Mouse (Mus musculus) gonadal fat pad, adult 2 months (tissue): Measurements from ENCODE around the gene Vps35l. TPM values are rescaled to one million over a fixed set of nuclear protein-coding genes. Genes with fewer than 3 reads are reported as not detected.

Experiments used
- DNase-seq: peaks from one replicate; pipeline ENCODE4 v3.0.0-alpha.2; 2012; ENCODE audit warnings: low read depth
- polyA plus RNA-seq: library from polyadenylated mRNA; depleted of rRNA; stranded (reverse); fragments of >200 nt; gene quantifications from 2 replicates; pipeline ENCODE4 v1.2.3, GENCODE M21; 2012

Gene Vps35l
- polyA plus RNA-seq, 1 experiment = 53.7 TPM

DNA sequence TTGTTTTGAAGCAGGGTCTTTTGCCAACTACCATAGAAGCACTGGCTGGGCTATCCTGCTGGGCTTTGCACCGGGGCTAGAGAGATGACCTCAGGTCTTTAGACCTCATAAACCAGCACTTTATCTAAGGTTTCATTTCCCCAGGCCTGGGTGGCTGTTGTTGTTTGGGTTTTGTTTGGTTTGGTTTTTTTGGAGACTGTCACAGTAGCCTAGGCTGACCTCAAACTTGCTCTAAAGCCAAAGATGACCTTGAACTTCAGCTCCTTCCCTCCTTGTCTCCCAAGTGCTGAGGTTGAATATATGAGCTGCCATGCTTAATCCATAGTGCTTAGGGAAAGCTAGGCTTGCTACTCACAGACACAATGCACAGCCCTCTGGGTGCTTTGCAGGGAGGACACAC lies 79.6 kb downstream of the Vps35l start:
- DNase-seq = no peak

DNA sequence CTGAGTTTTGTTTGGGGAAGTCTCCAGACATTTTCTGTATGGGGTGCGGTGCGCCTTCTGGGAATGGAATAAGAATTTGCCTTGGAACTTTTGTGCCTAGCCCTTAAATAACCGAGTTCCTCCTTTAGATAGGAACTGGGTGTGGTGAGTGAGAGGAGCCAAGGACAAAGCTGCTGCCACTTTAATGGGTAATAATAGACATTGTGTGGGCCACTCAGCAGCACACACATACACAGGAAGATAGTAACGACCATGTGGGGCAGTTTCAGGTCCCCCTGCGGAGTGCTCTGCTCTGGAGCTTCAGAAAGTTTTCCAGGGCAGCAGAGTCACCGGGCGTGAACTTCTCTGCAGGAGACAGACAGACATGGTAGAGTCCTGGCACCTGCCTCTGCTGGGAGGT lies 81.3 kb downstream of the Vps35l start:
- DNase-seq = no peak

DNA sequence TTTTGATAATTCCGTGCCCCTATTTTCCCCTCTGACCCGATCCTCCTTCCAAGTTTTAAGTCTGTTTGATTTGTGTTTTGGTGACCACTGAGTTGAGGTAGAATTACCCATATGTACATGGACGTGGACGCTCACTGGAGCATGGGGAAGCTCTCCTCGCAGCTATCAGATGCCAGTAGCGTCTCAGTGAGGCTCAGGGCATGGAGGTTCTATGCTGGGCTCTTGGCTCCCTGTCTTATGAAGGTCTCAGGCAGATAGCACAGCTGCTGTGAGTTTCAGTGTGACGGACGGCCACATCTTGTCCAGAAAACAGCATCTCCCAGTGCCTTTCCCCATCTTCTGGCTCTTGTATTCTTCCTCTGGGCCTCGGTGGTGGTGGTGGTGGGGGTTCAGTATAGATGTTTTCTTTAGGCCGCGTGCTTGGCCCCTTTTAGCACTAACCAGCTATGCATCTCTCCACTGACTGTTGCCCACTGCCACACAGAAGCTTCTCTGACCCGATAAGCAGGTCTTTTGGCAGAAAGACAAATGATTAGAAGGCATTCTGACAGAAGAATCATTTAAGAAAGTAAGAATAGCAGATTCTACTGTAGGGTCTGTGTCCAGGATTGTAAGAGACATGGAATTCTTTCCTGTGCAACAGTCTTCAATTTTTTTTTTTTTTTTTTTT lies 82.0 kb downstream of the Vps35l start:
- no peak for DNase-seq

DNA sequence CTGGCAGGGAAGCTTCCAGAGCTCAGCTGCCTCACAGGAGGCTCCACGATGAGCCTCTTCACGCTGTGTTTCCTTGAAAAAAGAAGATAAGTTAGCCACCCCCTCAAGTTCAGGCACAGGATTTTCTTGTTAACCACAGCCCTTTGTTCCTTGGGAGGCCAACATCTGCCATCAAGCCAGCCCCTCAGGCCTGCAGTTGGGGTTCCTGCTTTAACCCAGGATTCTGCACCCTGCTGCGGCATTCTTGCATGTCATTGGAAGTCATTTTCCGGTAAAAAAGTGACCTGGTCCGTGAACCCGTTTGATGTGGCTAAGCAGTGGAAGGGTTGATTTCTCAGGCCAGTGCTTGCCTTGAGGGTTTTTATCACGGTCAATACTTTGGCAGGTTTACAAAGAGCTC lies 84.4 kb downstream of the Vps35l start:
- DNase-seq = no peak

DNA sequence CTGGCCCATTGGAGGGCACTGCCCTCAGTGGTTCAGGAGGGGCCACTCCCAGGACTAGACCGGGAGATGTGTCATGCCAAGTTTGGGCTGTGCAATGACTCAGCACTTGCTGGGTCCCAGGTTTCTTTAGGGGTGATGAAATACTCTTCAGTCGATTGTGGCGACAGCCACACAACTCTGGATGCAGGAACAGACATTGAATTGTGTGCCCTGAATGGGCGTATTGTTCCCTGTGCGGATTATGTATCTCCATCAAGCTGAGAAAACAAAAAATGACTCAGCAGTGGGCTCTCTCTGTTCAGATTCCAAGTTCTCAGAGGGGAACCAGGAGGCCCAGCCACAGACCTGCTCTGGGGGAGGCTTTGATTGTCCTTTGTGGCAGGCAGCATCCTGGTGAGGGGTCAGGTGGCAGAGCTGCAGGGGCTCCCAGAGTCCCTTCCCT lies 88.0 kb downstream of the Vps35l start:
- DNase-seq = no peak

DNA sequence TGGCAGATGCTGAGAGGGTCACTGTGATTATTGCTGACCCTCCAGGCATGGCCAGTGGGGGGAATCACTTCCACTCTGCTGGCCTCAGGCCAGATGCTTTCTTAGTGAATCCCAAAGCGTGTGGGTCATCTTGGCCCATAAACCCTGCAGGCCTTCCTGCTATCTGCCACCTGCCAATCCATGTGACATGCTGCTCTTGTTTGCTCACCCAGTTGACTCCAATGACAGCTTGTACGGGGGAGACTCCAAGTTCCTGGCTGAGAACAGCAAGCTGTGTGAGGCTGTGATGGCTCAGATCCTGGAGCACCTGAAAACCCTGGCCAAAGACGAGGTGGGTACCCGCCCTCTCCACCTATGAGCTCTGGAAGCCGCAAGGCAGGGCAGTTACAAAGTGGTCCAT lies 97.9 kb downstream of the Vps35l start:
- no peak for DNase-seq

DNA sequence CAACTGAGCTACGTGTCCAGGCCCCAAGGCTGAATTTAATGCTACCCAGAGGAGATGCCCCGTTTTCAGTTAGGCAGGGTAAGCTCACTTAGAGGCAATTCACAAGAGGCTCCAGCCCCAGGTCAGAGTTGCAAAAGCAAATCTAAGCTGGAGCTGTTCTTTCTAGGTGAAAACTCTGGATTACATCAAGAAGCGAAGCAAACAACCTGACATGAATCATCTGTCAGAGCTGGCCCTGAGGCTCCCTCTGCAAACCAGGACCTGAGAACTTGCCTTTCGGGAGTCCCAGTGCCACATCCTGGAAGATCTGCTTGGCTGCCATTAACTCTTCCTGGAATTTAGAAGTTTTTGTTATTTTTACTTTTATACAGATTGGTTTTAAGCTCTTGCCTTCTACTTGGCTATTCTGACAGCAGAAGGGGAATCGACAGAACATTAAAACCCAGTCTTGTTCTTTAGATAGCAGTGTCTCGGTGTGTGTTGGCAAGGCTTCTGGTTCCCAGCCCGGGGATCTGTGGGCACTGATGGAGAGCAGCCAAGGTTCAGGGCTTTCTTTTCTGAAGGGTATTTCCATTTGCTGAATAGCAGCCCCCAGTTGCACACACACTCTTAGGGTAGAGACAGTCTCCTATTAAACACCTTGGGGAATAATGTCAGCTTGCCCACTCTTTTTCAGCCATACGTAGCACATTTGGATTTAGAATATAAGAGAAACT lies 101.2 kb downstream of the Vps35l start:
- DNase-seq = no peak

DNA sequence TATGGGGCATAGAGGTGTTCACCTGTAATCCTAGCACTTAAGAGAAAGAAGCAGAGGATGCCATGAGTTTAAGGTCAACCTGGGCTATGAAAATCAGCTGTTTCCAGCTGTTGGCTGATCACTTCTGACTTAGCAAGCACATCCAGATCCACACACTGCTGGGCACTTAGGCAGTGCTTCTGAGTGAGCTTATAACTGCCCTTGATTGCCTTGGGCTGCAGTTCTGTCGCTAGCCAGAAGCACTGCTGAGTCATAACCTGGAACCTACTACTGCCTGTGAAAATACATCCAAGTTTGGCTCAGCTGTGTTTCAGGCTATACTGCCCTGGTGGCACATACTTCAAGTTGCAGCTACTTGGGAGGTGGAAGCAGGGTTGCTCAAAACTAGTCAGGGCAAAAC lies 101.8 kb downstream of the Vps35l start:
- DNase-seq = no peak

DNA sequence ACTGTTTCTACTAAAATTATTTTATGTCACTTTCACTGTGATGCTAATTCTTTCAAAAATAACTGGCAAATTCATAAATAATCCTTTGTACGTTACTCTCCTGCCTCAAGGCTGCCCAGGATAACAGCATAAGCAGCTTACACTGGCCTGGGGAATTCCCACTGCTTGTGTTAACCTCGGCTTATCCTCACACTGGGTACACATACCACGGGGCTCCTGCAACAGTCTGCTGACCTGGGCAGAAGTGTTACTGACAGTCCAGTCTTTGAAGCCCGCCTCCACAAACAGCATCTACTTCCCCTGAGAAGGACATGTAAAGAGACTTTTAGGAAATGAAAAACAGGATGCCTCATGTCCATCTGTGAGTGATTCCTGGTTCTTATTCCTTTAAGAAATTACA lies 102.9 kb downstream of the Vps35l start:
- no peak for DNase-seq

DNA sequence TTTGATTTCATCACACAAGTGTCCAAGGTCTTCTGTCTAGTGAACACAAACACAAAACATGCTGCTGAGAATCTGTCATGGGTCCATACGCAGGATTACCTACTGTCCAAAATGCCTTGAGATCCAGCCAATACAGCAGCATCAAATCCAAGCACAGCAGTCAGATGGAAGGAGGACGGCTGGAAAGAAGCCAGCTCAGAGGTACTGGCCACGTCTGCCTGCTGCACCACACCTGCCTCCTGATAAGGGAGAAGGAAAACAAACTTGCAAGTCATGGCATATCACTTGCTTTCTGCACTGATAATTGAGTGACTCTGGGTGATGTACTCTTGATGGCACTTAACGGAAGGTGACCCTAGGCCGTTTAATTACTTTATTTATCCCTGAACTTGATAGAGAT lies 105.1 kb downstream of the Vps35l start:
- DNase-seq = no peak

DNA sequence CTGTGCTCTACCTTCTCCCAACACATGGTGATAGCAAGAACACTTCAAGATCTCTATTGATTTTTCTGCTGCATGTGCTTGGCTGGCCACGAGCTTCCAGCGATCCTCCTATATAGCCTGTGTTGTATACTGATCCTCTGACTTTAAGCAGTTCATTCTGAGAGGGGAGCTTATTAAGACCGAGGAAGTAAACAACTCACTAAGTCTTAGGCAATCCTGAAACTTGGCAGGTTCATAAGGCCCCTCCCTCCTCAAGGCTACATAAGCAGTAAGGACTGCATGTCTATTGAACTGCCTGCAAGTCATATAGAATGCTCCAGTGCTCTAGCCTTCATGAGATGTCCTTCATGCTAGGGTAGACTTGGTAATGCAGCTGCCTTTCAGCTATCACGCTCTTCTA lies 106.3 kb downstream of the Vps35l start:
- no peak for DNase-seq

DNA sequence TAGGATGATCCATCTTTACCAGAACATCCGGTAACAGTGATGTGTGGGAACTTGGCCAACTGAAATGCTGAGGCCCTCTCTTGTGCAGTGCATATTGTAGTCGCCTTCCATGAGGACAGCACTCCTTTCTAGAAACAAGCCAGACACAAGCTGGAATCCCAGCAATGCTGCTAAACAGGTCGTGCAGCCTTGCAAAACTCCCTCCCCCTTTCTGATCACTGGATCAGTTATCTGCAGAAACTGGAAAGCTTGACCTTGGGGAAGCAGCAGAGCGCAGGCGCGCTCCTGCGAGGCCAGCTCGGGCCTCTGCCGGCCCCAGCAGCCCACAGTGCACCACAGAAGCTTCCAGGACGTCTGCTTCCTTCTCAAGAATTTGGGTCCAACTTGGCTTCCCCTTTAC lies 108.8 kb downstream of the Vps35l start:
- DNase-seq = no peak

DNA sequence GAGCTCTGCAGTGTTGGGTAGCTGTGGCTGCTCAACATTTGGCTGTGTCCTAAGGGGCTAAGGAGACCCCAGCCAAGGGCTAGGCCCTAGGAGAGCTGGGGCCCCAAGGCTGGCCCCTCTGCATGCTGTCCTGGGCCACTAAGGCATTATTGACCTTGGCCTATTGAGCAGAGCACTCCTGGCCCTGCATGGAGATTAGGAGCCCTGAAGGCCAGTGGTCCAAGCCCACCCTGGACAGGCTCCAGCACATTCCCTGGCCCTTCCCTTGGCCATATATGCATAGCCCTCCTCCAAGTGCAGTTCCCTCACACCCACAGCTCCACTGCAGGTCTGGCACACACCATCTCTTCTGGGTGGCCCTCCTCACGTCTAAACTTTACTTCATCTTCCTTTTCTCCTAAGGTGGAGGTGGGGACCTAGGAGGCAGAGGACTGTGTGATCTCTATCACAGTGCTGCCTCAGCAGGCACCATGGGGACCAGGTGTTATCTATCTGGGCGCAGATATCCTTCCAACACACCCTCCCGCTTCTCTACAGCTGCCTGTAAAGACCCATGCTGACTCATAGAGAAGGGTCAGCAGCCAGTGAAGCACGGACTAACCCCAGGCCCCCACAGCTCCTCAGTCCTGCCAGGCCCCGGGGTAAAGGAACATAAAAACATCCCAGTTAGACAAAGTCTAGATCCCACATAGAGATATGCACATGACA lies 109.7 kb downstream of the Vps35l start:
- DNase-seq = no peak

DNA sequence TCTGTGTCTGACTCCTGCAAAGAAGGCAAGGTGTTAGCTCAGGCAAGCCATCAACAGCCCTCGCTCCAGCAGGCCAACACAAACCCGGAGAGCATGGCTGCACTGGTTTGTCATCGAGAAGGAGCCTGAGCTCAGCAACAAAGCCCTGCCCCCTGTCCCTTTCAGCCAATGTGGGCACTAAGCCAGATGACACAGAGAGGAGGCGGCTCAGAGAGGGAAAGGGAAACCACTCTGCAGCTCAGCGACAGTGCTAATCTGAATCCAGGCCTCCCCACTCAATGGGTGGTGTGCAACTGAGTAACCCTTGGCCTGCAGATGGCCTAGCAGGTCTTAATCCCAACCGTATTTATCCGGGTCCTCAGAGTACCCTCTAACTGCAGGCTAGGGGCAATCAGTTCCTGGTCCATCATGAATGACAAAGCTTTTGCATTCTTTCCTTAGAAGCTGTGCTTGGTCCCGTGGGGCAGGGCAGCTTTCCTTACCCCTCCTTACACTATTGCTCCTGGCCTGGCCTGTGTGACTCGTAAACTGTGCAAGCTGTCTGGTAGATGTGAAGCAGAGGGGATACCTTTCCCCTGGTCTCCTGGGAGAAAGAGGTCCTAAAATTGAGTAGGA lies 110.8 kb downstream of the Vps35l start:
- DNase-seq = no peak

DNA sequence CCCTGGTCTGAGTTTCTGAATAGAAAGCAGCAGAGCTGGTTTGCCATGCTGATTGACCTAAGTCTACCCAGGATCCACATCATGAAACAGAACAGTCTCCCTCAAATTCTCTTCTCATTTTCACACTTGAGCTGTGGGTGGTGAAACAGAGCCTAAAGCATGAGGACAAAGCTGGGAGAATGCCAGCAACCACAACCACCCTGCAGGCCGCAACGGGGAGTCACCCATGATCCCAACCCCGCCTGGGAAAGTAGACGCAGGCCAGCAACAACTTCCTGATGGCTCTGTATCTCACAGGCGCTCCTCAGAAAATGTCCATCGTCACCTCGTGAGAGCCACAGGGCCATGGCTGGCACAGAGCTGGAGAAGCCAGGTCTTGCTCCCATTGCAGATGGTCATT lies 111.5 kb downstream of the Vps35l start:
- DNase-seq = no peak

DNA sequence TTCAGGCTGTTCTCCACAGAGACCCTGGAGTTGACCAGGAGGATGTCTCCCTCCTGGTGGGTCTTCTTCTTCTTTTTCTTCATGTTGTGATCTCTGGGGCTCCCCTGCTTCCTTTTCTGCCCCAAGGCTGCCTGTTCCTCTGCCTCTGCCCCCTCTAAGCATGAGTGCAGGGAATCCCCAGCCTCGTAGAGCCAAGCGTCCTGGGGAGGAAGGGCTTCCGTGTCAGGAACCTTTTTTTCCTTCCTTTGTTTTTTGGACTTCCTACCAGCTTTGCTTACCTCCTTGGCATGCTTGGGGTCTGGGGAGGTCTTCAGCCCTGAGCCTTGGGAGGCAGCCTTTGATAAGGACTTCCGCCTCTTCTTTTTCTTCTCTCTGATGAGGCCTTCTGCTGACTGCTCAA lies 112.6 kb downstream of the Vps35l start:
- no peak for DNase-seq

DNA sequence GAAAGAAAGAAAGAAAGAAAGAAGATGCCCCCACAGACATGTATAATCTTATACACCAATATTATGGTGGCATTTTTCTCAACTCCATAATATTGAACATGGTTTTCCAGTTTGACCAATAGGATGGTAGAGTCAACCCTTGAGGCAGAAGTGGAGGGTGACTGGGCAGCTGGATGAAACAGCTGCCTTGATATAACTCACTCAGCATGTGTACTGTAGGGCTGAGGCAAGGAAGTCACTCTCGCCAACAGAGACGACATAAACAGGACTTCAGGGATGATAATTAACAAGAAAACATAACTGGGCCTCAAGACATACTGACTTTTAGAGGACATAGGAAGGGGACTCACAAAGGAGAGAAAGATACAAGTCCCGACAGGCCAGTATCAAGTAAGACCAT lies 114.6 kb downstream of the Vps35l start:
- DNase-seq = no peak

DNA sequence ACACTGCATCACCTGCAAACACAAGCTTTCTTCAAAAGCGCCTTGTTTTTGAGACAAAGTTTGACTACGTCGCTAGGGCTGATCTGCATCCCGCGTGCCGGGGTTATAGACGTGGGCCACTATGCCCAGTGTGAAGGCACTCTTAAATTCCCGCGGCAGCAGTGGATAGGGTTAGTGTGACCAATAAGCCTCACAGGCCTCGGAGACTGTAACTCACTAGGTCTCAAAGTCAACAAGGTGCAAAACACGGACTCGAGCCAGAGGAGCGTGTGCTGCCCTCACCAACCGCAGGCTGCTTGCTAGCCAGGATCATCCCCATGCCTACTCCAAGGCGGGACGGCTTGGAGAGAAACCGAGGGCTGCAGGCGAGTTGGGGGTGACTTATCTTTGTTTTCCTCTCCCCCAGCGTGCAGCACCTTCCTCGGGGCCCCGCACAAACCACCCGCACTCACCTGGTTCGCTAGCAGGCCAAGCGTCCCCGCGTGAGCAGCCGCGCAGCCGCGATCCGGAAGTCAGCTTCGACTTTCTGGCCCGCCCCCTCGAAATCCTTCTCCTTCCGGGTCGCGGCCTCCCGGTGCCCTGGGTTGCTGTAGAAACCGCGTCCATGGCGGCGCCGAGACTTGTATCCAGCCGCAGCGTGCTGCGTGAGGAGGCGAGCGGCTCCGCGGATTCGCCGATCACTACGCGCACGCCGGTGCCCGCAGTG lies 115.3 kb downstream of the Vps35l start, which contains the start of gene Iqck:
Gene Iqck (plus strand): TSS at position 582 of the 706 bp plus-strand sequence.
- DNase-seq = no peak

DNA sequence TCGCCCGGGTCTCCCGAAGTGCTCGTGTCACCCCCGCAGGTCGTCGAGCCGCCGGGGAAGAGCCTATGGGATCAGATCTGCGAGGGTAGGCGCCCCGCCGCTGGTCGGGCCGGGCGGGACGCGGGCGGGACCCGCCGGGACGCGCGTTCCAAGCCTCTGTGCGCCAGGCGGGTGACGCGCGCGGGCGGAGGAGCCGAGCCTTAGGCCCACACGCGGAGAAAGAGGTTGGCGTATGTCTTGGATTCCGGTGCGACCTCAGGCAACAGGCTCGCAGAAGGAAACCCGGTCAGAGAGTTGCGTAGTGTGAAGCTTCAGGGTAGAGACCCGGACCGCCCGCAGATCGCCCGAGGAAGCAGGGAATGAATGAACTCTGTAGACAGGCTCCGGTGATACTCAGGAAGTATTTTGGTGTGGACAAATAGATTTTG lies 115.9 kb downstream of the Vps35l start, which contains the start of gene Knop1:
Gene Knop1 (minus strand): TSS at position 378 of the 428 bp plus-strand sequence.
- DNase-seq = no peak

DNA sequence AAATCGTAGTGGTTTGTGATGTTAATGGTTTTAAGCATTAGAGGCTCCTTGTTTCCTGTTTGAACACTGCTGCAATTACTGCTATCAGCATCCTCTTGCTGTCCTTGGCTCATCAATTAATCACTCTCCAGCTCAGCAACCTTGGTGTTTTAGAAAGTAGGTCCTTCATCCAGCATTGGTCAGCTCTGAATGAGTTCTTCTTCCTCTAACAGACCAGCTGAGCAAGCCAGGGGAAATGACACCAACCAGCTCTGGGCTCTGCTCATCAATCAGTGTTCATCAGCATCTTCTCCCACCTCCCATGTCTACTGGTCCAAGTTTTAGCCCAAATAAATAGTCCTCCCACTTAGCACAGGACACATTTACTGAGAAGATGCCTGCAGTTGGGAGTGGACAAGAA lies 118.6 kb downstream of the Vps35l start:
- no peak for DNase-seq

DNA sequence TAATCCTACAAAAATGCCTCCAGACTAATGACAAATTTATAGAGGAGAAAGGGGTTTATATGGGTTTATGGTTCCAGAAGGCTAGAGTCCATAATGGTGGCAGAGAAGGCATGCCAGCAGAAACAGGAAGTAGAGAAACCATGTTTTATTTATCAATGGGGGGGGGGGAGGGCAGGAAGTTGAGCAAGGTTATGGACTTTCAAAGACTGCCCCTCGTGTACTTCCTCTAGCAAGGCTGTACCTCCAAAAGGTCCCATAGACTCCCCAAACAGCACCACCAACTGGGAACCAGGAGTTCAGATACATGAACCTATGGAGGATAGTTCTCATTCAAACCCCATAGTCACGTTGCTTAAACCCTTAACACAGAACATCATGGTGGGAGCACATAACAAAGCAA lies 125.3 kb downstream of the Vps35l start:
- DNase-seq = no peak
